Mouse (Mus musculus) embryonic facial prominence, embryonic 12.5 days (tissue): ENCODE data around the gene Slk. TPM values are rescaled to one million over a fixed set of nuclear protein-coding genes. Genes with fewer than 3 reads are reported as not detected.
A peak's percentile ranks its signal among the peaks of the same experiment; 100 is the strongest.

ENCODE experiments used
- ATAC-seq: fragments of 200-750 bp; cut with Nextera tagmentation; 2 replicates; pipeline ENCODE4 v1.8.0; 2017; ENCODE audit not compliant: insufficient number of reproducible peaks, insufficient read depth, low FRiP score, low TSS enrichment
- H3K27ac ChIP-seq: fragments of 300-500 bp; sonication (generic); 2 replicates; pipeline ENCODE4 v1.5.1; 2016; ENCODE audit warnings: mild to moderate bottlenecking
- H3K27me3 ChIP-seq: fragments of 300-500 bp; sonication (generic); 2 replicates; pipeline ENCODE4 v1.6.1; 2016; ENCODE audit warnings: mild to moderate bottlenecking, moderate library complexity
- H3K36me3 ChIP-seq: fragments of 300-500 bp; sonication (generic); 2 replicates; pipeline ENCODE4 v1.6.1; 2016; ENCODE audit warnings: mild to moderate bottlenecking
- H3K4me1 ChIP-seq: fragments of 300-500 bp; sonication (generic); 2 replicates; pipeline ENCODE4 v1.6.1; 2016
- H3K4me2 ChIP-seq: fragments of 300-500 bp; sonication (generic); replicated peaks from 2 replicates; pipeline ENCODE4 v1.6.1; 2016; ENCODE audit warnings: mild to moderate bottlenecking, moderate library complexity
- H3K4me3 ChIP-seq: fragments of 300-500 bp; sonication (generic); 2 replicates; pipeline ENCODE4 v1.5.1; 2016; ENCODE audit warnings: mild to moderate bottlenecking
- H3K9ac ChIP-seq: fragments of 300-500 bp; sonication (generic); 2 replicates; pipeline ENCODE4 v1.6.1; 2016; ENCODE audit warnings: mild to moderate bottlenecking, moderate library complexity
- H3K9me3 ChIP-seq: fragments of 300-500 bp; sonication (generic); 2 replicates; pipeline ENCODE4 v1.6.1; 2016; ENCODE audit warnings: mild to moderate bottlenecking, moderate library complexity
- WGBS: fragments of 180-500 bp; shearing (Covaris S2); methylation state at CpG from one replicate; pipeline ENCODE4 v1.1.7; 2016; 5-methylcytosine and 5-hydroxymethylcytosine counted together
- polyA plus RNA-seq: library from polyadenylated mRNA; unstranded; fragments of >200 nt; fragmentation: Nextera tagmentation; extraction: Ambion mirVana; gene quantifications from 2 replicates; pipeline ENCODE4 v1.2.1, GENCODE M21; 2016

The Slk gene
- polyA plus RNA-seq, 1 experiment from 2014 or later = 10.7 TPM

DNA sequence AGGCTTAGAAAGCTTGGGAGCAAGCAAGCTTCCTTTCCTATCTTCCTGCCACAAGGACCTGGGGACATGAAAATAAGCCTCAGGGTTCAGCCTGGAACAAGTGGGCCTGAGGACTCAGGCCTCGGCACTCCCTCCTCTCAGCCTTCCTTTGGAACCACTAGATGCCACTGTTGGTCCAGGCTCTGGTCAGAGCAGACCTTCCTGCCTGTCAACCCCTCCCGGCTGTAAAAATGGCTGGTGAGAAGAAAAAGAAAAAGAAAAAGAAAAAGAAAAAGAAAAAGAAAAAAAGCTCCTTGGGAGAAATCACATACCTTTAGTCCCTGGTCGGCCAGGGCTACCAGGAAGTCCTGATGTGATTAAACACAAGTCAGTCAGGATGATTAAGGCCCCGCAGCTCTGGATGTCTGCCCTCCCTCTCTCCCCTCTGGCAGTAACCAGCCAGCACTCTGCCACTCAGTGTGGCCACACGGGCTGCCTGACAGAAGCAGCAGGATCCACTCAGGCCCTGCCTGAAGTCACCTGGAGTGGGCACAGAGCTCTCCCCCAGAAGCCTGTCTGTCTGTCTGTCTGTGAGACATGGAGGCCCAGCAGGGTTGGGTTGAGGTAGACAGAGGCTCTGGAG lies 79.5 kb downstream of the Slk start:
- Histone ChIP-seq H3K36me3 (no peaks in the 10 kb centered on the region), H3K4me2 (no peak overlapping the region), H3K4me3 (no peak overlapping the region), H3K4me1 (peaks cover 11% of the 10 kb centered on the region; the same call in 1 of the 2 replicates), H3K9me3 (no peaks in the 10 kb centered on the region), H3K27ac (peak overlapping the region; percentile 72; the same call in 1 of the 2 replicates), H3K9ac (peak overlapping the region; percentile 7; the same call in 1 of the 2 replicates), H3K27me3 (no peaks in the 10 kb centered on the region)
- 15% methylated on average over 5 of the region's 5 CpGs for WGBS
- ATAC-seq = 0 out of 2 replicates have a peak, but pooled peaks have one; percentile 23

GRCm38 (mm10) chr19:47659765-47660408 lies 80.4 kb downstream of the Slk start:
- Histone ChIP-seq H3K27me3 (no peaks in the 10 kb centered on the region), H3K27ac (no peak overlapping the region), H3K9ac (no peak overlapping the region), H3K9me3 (no peaks in the 10 kb centered on the region), H3K4me3 (no peak overlapping the region), H3K4me2 (no peak overlapping the region), H3K4me1 (peaks cover 11% of the 10 kb centered on the region; the same call in 1 of the 2 replicates), H3K36me3 (no peaks in the 10 kb centered on the region)
- ATAC-seq = no peak
- 87% methylated on average over 9 of the region's 9 CpGs for WGBS

- ATAC-seq = no peak
- no peaks in the 10 kb centered on the region for H3K27me3 ChIP-seq
- H3K4me2 ChIP-seq = no peak overlapping the region
- H3K36me3 ChIP-seq = no peaks in the 10 kb centered on the region
- no peak overlapping the region for H3K4me3 ChIP-seq
- 61% methylated on average over 8 of the region's 8 CpGs for WGBS
- H3K9me3 ChIP-seq = no peaks in the 10 kb centered on the region
- H3K9ac ChIP-seq = no peak overlapping the region
- peaks cover 10% of the 10 kb centered on the region; the same call in 1 of the 2 replicates for H3K4me1 ChIP-seq
- no peak overlapping the region for H3K27ac ChIP-seq
Measured at GRCm38 (mm10) chr19:47667601-47668000, 88.1 kb downstream of the Slk start.

DNA sequence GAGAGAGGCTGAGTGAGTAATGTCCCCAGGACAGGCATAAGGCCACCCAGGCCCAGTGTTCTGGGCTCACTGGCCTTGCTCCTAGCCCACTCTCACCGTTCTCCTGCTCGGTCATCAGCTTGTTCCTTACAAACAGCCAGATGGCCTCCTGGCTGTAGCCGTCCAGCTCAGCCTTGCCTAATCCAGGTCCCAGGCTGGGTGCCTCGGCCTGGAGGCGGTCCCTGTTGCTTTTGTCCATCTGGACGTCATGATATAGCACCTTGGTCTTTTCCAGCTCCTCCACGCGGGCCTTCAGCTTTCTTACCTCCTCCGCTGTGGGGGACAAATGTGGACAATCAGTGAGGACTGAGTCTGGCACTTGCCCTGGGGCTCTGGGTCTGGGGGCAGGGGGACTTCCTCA lies 88.9 kb downstream of the Slk start:
- Histone ChIP-seq H3K9ac (0 out of 2 replicates have a peak overlapping the region, but pooled peaks have one; percentile 1), H3K4me1 (peaks cover 10% of the 10 kb centered on the region; the same call in 1 of the 2 replicates), H3K36me3 (no peaks in the 10 kb centered on the region), H3K4me2 (no peak overlapping the region), H3K4me3 (no peak overlapping the region), H3K27ac (no peak overlapping the region), H3K27me3 (no peaks in the 10 kb centered on the region), H3K9me3 (no peaks in the 10 kb centered on the region)
- no peak for ATAC-seq
- WGBS = 78% methylated on average over 9 of the region's 9 CpGs

GRCm38 (mm10) chr19:47674419-47674818 lies 94.9 kb downstream of the Slk start:
- no peak overlapping the region for H3K9ac ChIP-seq
- no peaks in the 10 kb centered on the region for H3K4me1 ChIP-seq
- no peaks in the 10 kb centered on the region for H3K27me3 ChIP-seq
- no peak overlapping the region for H3K27ac ChIP-seq
- no peak for ATAC-seq
- no peaks in the 10 kb centered on the region for H3K9me3 ChIP-seq
- no peak overlapping the region for H3K4me3 ChIP-seq
- no peak overlapping the region for H3K4me2 ChIP-seq
- no peaks in the 10 kb centered on the region for H3K36me3 ChIP-seq
- WGBS = 40% methylated on average over 8 of the region's 8 CpGs

DNA sequence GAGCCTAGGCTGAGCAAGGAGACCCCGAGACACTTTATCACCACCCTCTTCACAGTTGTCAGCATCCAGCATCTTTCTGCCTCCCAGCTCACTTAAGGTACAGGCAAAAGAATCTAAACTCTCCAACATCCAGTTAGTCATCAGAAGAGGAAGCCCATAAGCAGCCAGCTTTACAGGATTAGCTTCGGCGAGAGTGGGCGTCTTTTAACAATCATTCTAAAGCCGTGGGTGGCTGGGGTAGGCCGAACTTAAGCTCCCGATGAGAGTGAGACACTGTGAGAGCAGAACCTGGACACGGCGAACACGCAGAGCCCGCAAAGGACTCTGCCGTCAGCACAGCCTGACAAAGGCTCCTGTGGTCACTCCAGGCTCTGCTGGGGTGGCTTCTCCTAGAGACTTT lies 99.2 kb downstream of the Slk start:
- H3K27ac ChIP-seq = no peak overlapping the region
- no peaks in the 10 kb centered on the region for H3K36me3 ChIP-seq
- no peak for ATAC-seq
- no peak overlapping the region for H3K9ac ChIP-seq
- no peaks in the 10 kb centered on the region for H3K27me3 ChIP-seq
- H3K9me3 ChIP-seq = no peaks in the 10 kb centered on the region
- 69% methylated on average over 12 of the region's 12 CpGs for WGBS
- H3K4me2 ChIP-seq = no peak overlapping the region
- H3K4me1 ChIP-seq = no peaks in the 10 kb centered on the region
- H3K4me3 ChIP-seq = no peak overlapping the region

DNA sequence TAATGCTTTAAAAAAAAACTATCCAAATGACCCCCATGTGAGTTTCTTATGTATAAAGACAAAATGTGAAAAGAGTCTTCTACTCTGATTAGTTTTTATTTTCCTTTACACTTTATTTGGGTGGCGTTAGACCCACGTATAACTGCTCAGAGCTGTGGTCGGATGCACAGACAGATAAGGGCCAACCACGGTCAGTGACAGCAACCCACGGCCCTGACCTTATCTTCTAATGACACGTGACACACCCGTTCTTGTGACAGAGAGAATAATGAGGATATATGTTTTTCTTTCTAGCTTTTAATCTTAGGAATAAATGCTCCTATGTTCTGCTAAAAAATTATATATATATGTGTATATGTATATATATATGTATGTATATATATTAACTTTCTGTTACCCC lies 110.1 kb downstream of the Slk start:
- Histone ChIP-seq H3K36me3 (no peaks in the 10 kb centered on the region), H3K4me1 (no peaks in the 10 kb centered on the region), H3K9me3 (no peaks in the 10 kb centered on the region), H3K9ac (no peak overlapping the region), H3K4me3 (no peak overlapping the region), H3K4me2 (no peak overlapping the region), H3K27ac (no peak overlapping the region), H3K27me3 (no peaks in the 10 kb centered on the region)
- 89% methylated on average over 7 of the region's 7 CpGs for WGBS
- ATAC-seq = no peak

DNA sequence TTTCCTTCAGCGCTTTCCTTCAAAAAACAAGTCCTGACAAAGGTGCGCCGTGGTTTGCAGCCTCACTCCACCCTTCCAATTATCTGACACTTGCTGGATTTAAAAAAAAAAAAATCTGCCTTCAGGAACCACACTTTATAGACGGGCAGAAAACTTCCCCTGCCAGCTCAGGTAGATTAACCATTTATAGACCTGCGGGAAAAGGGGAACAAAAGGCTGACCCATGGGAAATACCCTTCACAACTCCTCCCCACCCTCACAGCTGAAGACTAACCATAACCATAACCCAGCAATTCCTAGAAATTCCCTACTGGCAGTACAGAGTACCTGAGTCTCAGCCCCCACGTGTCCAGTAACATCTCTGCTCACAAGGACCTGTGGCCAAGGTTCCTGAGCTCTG lies 112.5 kb downstream of the Slk start, which contains the start of gene Col17a1:
TSS of gene Col17a1 (minus strand) at position 101 of the 400 bp plus-strand sequence.
- Histone ChIP-seq H3K27me3 (no peaks in the 10 kb centered on the region), H3K36me3 (no peaks in the 10 kb centered on the region), H3K27ac (no peak within 1 kb of the TSS), H3K4me1 (no peaks in the 10 kb centered on the region), H3K4me3 (no peak within 1 kb of the TSS), H3K9me3 (no peaks in the 10 kb centered on the region), H3K9ac (no peak within 1 kb of the TSS), H3K4me2 (no peak within 1 kb of the TSS)
- ATAC-seq = no peak
- 63% methylated on average over 6 of the region's 6 CpGs for WGBS

Other genes with a start within 250 kb of the Slk start
- 8.2 and 8.4 TPM in 2 replicates for gene Sh3pxd2a, start 115.3 kb upstream of the Slk start, polyA plus RNA-seq
- gene Stn1, start 42.2 kb upstream of the Slk start, polyA plus RNA-seq = 58.5 and 59.1 TPM in 2 replicates
- gene Col17a1, start 112.4 kb downstream of the Slk start, polyA plus RNA-seq = 7.3 and 8.5 TPM in 2 replicates
- gene Sfr1, start 152.0 kb downstream of the Slk start, polyA plus RNA-seq = 281 and 297 TPM in 2 replicates